Mouse (Mus musculus) layer of hippocampus, adult 6 months (tissue): ENCODE data around the gene Pla2g12a. TPM values are rescaled to one million over a fixed set of nuclear protein-coding genes. Genes with fewer than 3 reads are reported as not detected.

Experiments
- long read RNA-seq, 2 experiments: library from polyadenylated mRNA; unstranded; transcript quantifications; one replicate each; pipeline ENCODE4 v2.0.0; 2019 to 2020
- polyA plus RNA-seq: library from polyadenylated mRNA; unstranded; fragments of <200 nt; fragmentation: Nextera tagmentation; gene quantifications from 2 replicates; pipeline ENCODE4 v1.2.3, GENCODE M21; 2021

Pla2g12a gene
- polyA plus RNA-seq = 17.5 and 23.2 TPM in 2 replicates
- long read RNA-seq, experiment 1, transcript Pla2g12a-201 (4 exons, 1,561 nt) = major isoform, 23 of 27 reads
- long read RNA-seq, experiment 1, partial matches to known transcripts = 1 of 27 reads
- long read RNA-seq, experiment 1, other reads (novel, unspliced or antisense) = 0 of 27 reads
- long read RNA-seq, experiment 2, transcript Pla2g12a-201 (4 exons, 1,561 nt) = major isoform, 54 of 57 reads
- long read RNA-seq, experiment 2, partial matches to known transcripts = 0 of 57 reads
- long read RNA-seq, experiment 2, other reads (novel, unspliced or antisense) = 1 of 57 reads

GRCm38 (mm10) chr3:129878405-129879021, at the start of gene Pla2g12a:
Gene Pla2g12a, plus strand, starts transcription at chr3:129878606.

GRCm38 (mm10) chr3:129831035-129831568, 47.3 kb upstream of the Pla2g12a start, which contains the start of gene Gar1:
Gene Gar1, minus strand, starts transcription at chr3:129831396.

DNA sequence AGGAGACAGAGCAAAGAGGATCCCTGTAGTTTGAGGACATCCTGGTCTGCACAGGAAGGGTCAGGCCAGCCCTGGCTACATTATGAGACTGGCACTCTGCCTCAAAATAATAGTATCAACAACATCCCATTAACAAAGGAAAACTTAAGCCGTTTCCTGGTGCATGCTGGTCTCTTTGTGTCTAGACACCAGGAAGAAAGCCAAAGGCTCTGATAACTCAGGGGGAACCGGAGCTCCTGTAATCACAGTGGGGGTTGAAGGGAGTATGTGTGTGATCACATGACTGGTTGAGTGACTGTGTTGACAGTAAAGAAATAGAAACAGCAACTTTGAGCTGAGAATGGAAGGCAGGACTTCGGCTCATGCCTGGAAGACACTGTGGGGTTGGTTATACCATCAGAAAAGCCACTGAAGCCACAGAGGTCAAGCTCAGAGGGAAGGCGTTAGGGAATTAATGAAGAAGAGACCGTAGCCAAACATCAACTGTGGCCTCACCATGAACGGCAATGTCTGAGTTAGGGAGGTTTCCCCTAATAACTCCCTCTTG, 42.9 kb upstream of the Pla2g12a start, which contains the start of gene Cfi:
Gene Cfi (plus strand): TSS at position 497 of the 547 bp plus-strand sequence.

GRCm38 (mm10) chr3:129901271-129901809, 22.9 kb downstream of the Pla2g12a start, which contains the start of gene Casp6:
Gene Casp6, plus strand, starts transcription at chr3:129901425.

Other genes starting within 250 kb of the Pla2g12a start
- gene Egf, start 123.3 kb upstream of the Pla2g12a start, polyA plus RNA-seq = 0.29 and 0.62 TPM in 2 replicates
- gene Lrit3, start 74.6 kb upstream of the Pla2g12a start, polyA plus RNA-seq = not detected in 2 replicates
- 5.2 TPM in 1 of 2 replicates, not detected in the other for gene Rrh, start 56.0 kb upstream of the Pla2g12a start, polyA plus RNA-seq
- gene Gar1, start 47.2 kb upstream of the Pla2g12a start, polyA plus RNA-seq = 4.8 and 5.8 TPM in 2 replicates
- not detected in 2 replicates for gene Cfi, start 42.7 kb upstream of the Pla2g12a start, polyA plus RNA-seq
- 6.4 and 11.8 TPM in 2 replicates for gene Casp6, start 22.8 kb downstream of the Pla2g12a start, polyA plus RNA-seq
- gene Mcub, start 91.6 kb downstream of the Pla2g12a start, polyA plus RNA-seq = 11.7 and 12.9 TPM in 2 replicates
- gene Sec24b, start 182.9 kb downstream of the Pla2g12a start, polyA plus RNA-seq = 34.3 and 44.9 TPM in 2 replicates